Mouse (Mus musculus) limb, embryonic 12.5 days (tissue): ENCODE results near the gene A730049H05Rik. TPM values are rescaled to one million over a fixed set of nuclear protein-coding genes. Genes with fewer than 3 reads are reported as not detected.

Experiments
- ATAC-seq: fragments of 200-750 bp; cut with Nextera tagmentation; 2 replicates; pipeline ENCODE4 v1.8.0; 2017; ENCODE audit warnings: low read depth, moderate TSS enrichment; ENCODE audit not compliant: insufficient number of reproducible peaks, insufficient read depth, low FRiP score, low TSS enrichment
- H3K27ac ChIP-seq: fragments of 300-500 bp; sonication (generic); 2 replicates; pipeline ENCODE4 v1.5.1; 2016; ENCODE audit warnings: mild to moderate bottlenecking, moderate library complexity
- H3K27me3 ChIP-seq: fragments of 300-500 bp; sonication (generic); 2 replicates; pipeline ENCODE4 v1.6.1; 2016; ENCODE audit warnings: mild to moderate bottlenecking, moderate library complexity
- H3K36me3 ChIP-seq: fragments of 300-500 bp; sonication (generic); 2 replicates; pipeline ENCODE4 v1.6.1; 2016; ENCODE audit warnings: mild to moderate bottlenecking, moderate library complexity
- H3K4me1 ChIP-seq: fragments of 300-500 bp; sonication (generic); replicated peaks from 2 replicates; pipeline ENCODE4 v1.6.1; 2016
- H3K4me2 ChIP-seq: fragments of 300-500 bp; sonication (generic); 2 replicates; pipeline ENCODE4 v1.6.1; 2016; ENCODE audit warnings: mild to moderate bottlenecking, moderate library complexity
- H3K4me3 ChIP-seq: fragments of 300-500 bp; sonication (generic); replicated peaks from 2 replicates; pipeline ENCODE4 v1.5.1; 2016; ENCODE audit warnings: mild to moderate bottlenecking
- H3K9ac ChIP-seq: fragments of 300-500 bp; sonication (generic); replicated peaks from 2 replicates; pipeline ENCODE4 v1.6.1; 2016; ENCODE audit warnings: mild to moderate bottlenecking, moderate library complexity
- H3K9me3 ChIP-seq: fragments of 300-500 bp; sonication (generic); 2 replicates; pipeline ENCODE4 v1.6.1; 2016; ENCODE audit warnings: mild to moderate bottlenecking, moderate library complexity
- WGBS: fragments of 180-500 bp; shearing (Covaris S2); methylation state at CpG from one replicate; pipeline ENCODE4 v1.1.7; 2016; 5-methylcytosine and 5-hydroxymethylcytosine counted together
- polyA plus RNA-seq: library from polyadenylated mRNA; unstranded; fragments of >200 nt; fragmentation: Nextera tagmentation; extraction: Ambion mirVana; gene quantifications from 2 replicates; pipeline ENCODE4 v1.2.1, GENCODE M21; 2016

The A730049H05Rik gene
- polyA plus RNA-seq, 1 experiment from 2014 or later = 0.35 TPM

DNA sequence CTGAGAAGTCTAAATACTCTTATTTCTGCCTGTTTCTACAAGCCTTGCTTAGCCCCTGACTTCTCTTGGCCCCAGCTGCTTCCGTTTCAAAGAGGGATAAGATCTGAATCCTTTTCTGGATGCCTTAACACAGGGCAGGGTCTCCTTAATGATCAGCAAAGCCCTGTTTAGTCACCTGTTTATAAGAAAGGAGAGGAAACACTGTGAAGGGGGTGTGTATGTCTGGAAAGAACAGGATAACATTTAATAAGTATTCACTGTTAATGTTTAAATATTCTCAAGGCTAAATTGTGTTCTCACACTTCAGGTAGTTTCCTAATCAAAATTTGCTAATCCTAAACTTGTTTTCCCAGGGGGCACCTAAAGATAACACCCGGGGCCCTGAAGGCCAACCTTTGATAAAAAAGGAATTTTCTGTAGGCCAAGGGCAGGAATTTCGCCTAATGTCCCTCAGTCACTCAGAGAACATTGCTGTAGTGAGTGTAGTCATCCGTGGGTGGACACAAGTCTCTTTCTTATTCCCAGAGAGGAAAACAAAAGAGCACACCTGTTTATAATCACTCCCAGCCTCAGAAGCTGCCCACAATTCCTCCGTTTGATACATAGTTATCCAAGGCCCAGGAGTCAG is 44.1 kb downstream of the A730049H05Rik start:
- Histone ChIP-seq H3K4me1 (peaks cover 13% of the 10 kb centered on the region), H3K36me3 (peaks cover 28% of the 10 kb centered on the region), H3K9ac (no peak overlapping the region), H3K4me2 (no peak overlapping the region), H3K27me3 (no peaks in the 10 kb centered on the region), H3K27ac (no peak overlapping the region), H3K9me3 (no peaks in the 10 kb centered on the region), H3K4me3 (no peak overlapping the region)
- 55% methylated on average over 5 of the region's 5 CpGs for WGBS
- no peak for ATAC-seq

GRCm38 (mm10) chr6:92862599-92862998 is 46.3 kb downstream of the A730049H05Rik start:
- Histone ChIP-seq H3K27me3 (no peaks in the 10 kb centered on the region), H3K36me3 (peaks cover 24% of the 10 kb centered on the region), H3K9me3 (no peaks in the 10 kb centered on the region), H3K9ac (no peak overlapping the region), H3K4me3 (no peak overlapping the region), H3K4me1 (peaks cover 7% of the 10 kb centered on the region), H3K4me2 (no peak overlapping the region), H3K27ac (no peak overlapping the region)
- WGBS = 62% methylated on average over 9 of the region's 9 CpGs
- no peak for ATAC-seq

GRCm38 (mm10) chr6:92869089-92869581 is 52.9 kb downstream of the A730049H05Rik start, which contains the start of gene Gm15737:
Gene Gm15737, plus strand, starts transcription at chr6:92869357.
- Histone ChIP-seq H3K4me3 (no peak within 1 kb of the TSS), H3K9me3 (no peaks in the 10 kb centered on the region), H3K9ac (no peak within 1 kb of the TSS), H3K4me2 (peak within 1 kb of the TSS; percentile 7; the same call in 1 of the 2 replicates), H3K36me3 (peaks cover 21% of the 10 kb centered on the region; the same call in 1 of the 2 replicates), H3K27me3 (no peaks in the 10 kb centered on the region), H3K4me1 (peaks cover 23% of the 10 kb centered on the region), H3K27ac (peak within 1 kb of the TSS; percentile 66)
- 25% methylated on average over 4 of the region's 4 CpGs for WGBS
- peak; percentile 26; the same call in 1 of the 2 replicates for ATAC-seq

GRCm38 (mm10) chr6:92869582-92870219 is 53.4 kb downstream of the A730049H05Rik start:
- peak overlapping the region; percentile 7; the same call in 1 of the 2 replicates for H3K4me2 ChIP-seq

DNA sequence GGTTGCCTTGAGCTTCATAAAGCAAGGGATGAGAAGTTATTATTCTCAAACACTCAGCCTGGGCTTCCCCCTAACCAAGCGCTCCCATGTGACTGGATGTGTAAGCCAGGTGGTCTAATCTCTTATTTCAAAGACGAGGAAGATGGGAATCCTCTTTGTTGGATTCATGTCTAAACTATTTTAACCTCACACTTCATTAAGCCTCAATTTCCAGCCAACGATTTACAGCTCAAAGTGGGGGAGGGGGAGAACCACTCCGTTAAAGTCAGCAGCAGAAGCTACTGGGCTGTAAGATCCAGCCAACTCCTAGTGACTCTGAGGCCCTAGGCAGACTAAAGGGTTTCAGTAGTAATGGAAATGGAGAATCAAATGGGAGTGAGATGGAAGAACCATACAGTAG is 55.5 kb downstream of the A730049H05Rik start:
- WGBS = 33% methylated on average over 4 of the region's 4 CpGs
- Histone ChIP-seq H3K9ac (no peak overlapping the region), H3K27me3 (no peaks in the 10 kb centered on the region), H3K27ac (no peak overlapping the region), H3K4me3 (no peak overlapping the region), H3K9me3 (no peaks in the 10 kb centered on the region), H3K36me3 (peaks cover 27% of the 10 kb centered on the region; the same call in 1 of the 2 replicates), H3K4me2 (no peak overlapping the region), H3K4me1 (peaks cover 23% of the 10 kb centered on the region)
- ATAC-seq = no peak

More at GRCm38 (mm10) chr6:92869582-92870219, 53.4 kb downstream of the A730049H05Rik start:
- WGBS = 20% methylated on average over 16 of the region's 16 CpGs
- Histone ChIP-seq H3K27me3 (no peaks in the 10 kb centered on the region), H3K4me3 (no peak overlapping the region), H3K4me1 (peaks cover 23% of the 10 kb centered on the region), H3K36me3 (peaks cover 22% of the 10 kb centered on the region; the same call in 1 of the 2 replicates), H3K9ac (no peak overlapping the region), H3K9me3 (no peaks in the 10 kb centered on the region), H3K27ac (peak overlapping the region; percentile 66)
- peak; percentile 88 for ATAC-seq

DNA sequence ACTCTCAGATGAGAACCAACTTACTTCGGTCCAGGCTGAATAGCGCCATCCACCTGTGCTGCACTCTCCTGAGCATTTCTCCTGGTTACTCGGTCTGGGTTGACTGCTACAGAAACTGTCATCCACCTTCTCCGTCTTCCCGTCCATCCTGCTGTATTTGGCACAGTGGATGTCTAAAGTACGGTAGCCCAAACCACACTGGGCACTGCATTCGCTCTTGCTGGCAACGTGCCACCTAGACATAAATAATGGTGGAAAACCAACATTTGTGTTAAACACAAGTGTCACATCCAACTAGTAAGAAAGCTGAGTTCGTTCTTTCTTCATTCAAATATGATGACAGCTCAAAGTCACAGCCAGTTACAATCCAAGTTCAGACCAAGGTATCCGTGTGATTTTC is 56.5 kb downstream of the A730049H05Rik start:
- no peak overlapping the region for H3K9ac ChIP-seq
- H3K4me3 ChIP-seq = no peak overlapping the region
- H3K36me3 ChIP-seq = peaks cover 36% of the 10 kb centered on the region; the same call in 1 of the 2 replicates
- H3K9me3 ChIP-seq = no peaks in the 10 kb centered on the region
- H3K4me2 ChIP-seq = no peak overlapping the region
- H3K27me3 ChIP-seq = no peaks in the 10 kb centered on the region
- ATAC-seq = no peak
- H3K27ac ChIP-seq = no peak overlapping the region
- WGBS = 87% methylated on average over 10 of the region's 10 CpGs
- peaks cover 23% of the 10 kb centered on the region for H3K4me1 ChIP-seq

DNA sequence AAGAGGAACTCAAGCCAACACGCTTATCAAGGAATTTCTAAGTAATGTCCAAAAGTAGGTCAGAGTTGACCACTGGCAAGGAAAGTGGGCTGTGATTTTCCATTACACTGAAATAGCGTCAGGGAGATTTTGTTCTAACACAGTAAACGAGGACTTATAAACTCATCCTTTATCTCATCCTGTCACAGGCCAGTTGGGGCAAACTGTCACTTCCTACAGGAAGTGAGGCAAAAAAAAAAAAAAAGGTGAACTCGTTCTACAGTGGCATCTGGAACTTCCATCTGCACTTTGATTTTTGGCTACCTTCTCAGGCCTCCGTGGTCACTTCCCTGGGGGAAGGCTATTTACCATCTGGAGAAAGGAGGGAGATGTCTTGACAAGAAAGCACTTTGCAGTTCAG is 58.6 kb downstream of the A730049H05Rik start:
- H3K4me2 ChIP-seq = no peak overlapping the region
- no peak overlapping the region for H3K27ac ChIP-seq
- H3K9me3 ChIP-seq = no peaks in the 10 kb centered on the region
- H3K9ac ChIP-seq = no peak overlapping the region
- no peak overlapping the region for H3K4me3 ChIP-seq
- 58% methylated on average over 5 of the region's 5 CpGs for WGBS
- H3K36me3 ChIP-seq = peaks cover 45% of the 10 kb centered on the region; the same call in 1 of the 2 replicates
- H3K4me1 ChIP-seq = peaks cover 14% of the 10 kb centered on the region
- no peak for ATAC-seq
- no peaks in the 10 kb centered on the region for H3K27me3 ChIP-seq

- Histone ChIP-seq H3K9ac (no peak overlapping the region), H3K36me3 (peaks cover 45% of the 10 kb centered on the region; the same call in 1 of the 2 replicates), H3K27ac (no peak overlapping the region), H3K4me3 (no peak overlapping the region), H3K9me3 (no peaks in the 10 kb centered on the region), H3K27me3 (no peaks in the 10 kb centered on the region), H3K4me2 (no peak overlapping the region), H3K4me1 (peaks cover 9% of the 10 kb centered on the region)
- no peak for ATAC-seq
- WGBS = 89% methylated on average over 2 of the region's 2 CpGs
Measured at GRCm38 (mm10) chr6:92875340-92875739, 59.1 kb downstream of the A730049H05Rik start.

- WGBS = 82% methylated on average over 5 of the region's 5 CpGs
Measured at GRCm38 (mm10) chr6:92876121-92876520, 59.8 kb downstream of the A730049H05Rik start.

DNA sequence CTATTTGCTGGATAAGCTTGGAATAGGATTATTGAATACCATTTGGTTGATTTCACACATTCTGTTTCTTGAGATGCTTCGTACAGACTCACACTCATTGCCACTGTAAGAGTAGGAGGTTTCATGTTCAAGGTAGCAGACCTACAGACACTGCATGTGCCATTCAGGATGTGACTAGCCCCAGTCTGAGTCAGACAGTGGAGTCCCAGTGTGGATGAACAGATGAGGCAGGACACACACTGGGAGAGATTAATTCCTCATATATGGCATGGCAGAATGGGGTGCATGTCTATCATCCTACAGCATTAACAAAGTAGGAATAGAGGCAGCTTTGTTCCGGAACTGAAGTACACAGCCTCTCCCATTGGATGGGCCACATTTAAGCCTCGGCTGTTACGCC is 61.0 kb downstream of the A730049H05Rik start:
- WGBS = 91% methylated on average over 4 of the region's 4 CpGs
- Histone ChIP-seq H3K4me3 (no peak overlapping the region), H3K27ac (no peak overlapping the region), H3K4me2 (no peak overlapping the region), H3K4me1 (peaks cover 10% of the 10 kb centered on the region), H3K9me3 (no peaks in the 10 kb centered on the region), H3K9ac (no peak overlapping the region), H3K27me3 (no peaks in the 10 kb centered on the region), H3K36me3 (peaks cover 41% of the 10 kb centered on the region; the same call in 1 of the 2 replicates)
- ATAC-seq = no peak

More at GRCm38 (mm10) chr6:92876121-92876520, 59.8 kb downstream of the A730049H05Rik start:
- no peaks in the 10 kb centered on the region for H3K27me3 ChIP-seq
- peaks cover 13% of the 10 kb centered on the region; the same call in 1 of the 2 replicates for H3K4me1 ChIP-seq
- H3K9me3 ChIP-seq = no peaks in the 10 kb centered on the region
- no peak overlapping the region for H3K9ac ChIP-seq
- H3K27ac ChIP-seq = no peak overlapping the region
- no peak overlapping the region for H3K4me2 ChIP-seq
- no peak overlapping the region for H3K4me3 ChIP-seq
- ATAC-seq = no peak
- H3K36me3 ChIP-seq = peaks cover 44% of the 10 kb centered on the region; the same call in 1 of the 2 replicates

GRCm38 (mm10) chr6:92878771-92879170 is 62.5 kb downstream of the A730049H05Rik start:
- H3K36me3 ChIP-seq = peaks cover 34% of the 10 kb centered on the region; the same call in 1 of the 2 replicates
- no peaks in the 10 kb centered on the region for H3K9me3 ChIP-seq
- no peak overlapping the region for H3K4me3 ChIP-seq
- 85% methylated on average over 5 of the region's 5 CpGs for WGBS
- H3K27ac ChIP-seq = no peak overlapping the region
- no peaks in the 10 kb centered on the region; the same call in 1 of the 2 replicates for H3K27me3 ChIP-seq
- peaks cover 24% of the 10 kb centered on the region for H3K4me1 ChIP-seq
- ATAC-seq = no peak
- no peak overlapping the region for H3K4me2 ChIP-seq
- H3K9ac ChIP-seq = no peak overlapping the region
